Mouse (Mus musculus) heart, postnatal 0 days (tissue): Measurements from ENCODE around the gene Chaf1a.

Experiments used
- CTCF ChIP-seq: IDR thresholded peaks from 2 replicates; pipeline ENCODE4 v1.5.1; 2016; ENCODE audit warnings: antibody characterized with exemption, control low read depth, low read depth
- EP300 ChIP-seq: IDR thresholded peaks from 2 replicates; pipeline ENCODE4 v1.6.1; 2016; ENCODE audit warnings: antibody characterized with exemption, low read depth

DNA sequence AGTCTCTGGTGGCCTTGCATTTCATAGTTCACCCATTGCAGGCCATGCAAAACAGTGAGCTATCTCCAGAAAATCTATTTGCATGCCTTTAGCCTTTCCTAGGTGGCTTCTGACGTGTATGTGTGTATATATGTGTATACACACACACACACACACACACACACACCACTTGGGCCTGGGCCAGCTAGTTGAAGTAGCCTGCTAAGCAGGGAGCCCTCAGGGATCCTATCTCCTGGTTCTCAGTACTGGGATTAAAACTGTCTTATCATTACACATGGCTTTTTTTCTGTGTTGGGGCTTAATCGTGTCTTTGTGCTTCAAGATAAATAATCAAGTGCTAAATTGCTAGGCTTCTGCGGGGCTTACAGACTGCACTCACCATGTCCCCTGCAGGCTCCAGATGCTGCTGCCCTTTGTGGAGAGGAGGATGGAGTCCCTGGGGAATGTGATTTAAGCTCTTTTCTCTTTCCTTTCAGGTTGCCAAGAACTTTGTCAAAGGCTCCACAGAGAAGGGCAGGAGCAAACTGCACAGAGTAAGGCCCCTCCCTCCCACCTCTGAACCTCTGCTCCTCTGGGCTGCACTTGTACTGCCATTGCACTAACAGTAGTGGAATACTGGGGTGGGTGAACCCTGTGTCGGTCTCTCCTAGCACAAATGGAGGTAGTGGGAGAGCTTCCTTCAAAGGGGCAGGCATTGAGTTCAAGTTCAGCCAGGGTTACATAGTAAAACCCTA, 15.9 kb downstream of the Chaf1a start:
- TF ChIP-seq EP300 (no peak), CTCF (no peak)
